Mouse (Mus musculus): Measurements from ENCODE around the gene Adgre5.
A peak's percentile ranks its signal among the peaks of the same experiment; 100 is the strongest.

Adgre5 gene

GRCm38 (mm10) chr8:83748708-83749107, 7.6 kb upstream of the Adgre5 start:
- no peak for DNase-seq

GRCm38 (mm10) chr8:83747661-83748346, 6.7 kb upstream of the Adgre5 start:
- peak in 1 of 2 experiments; percentile 11 for DNase-seq

- DNase-seq: no peak
These were observed 2.9 kb upstream of the Adgre5 start for GRCm38 (mm10) chr8:83744070-83744469.

- no peak for DNase-seq
These were observed 1.8 kb upstream of the Adgre5 start for GRCm38 (mm10) chr8:83742968-83743367.

GRCm38 (mm10) chr8:83741849-83742655, 926 bp upstream of the Adgre5 start:
- no peak for DNase-seq

- DNase-seq: no peak
These were observed 545 bp downstream of the Adgre5 start for GRCm38 (mm10) chr8:83740586-83740975.

- DNase-seq: no peak
These were observed 1.2 kb downstream of the Adgre5 start for GRCm38 (mm10) chr8:83739711-83740468.

- DNase-seq: no peak
These were observed 2.0 kb downstream of the Adgre5 start for GRCm38 (mm10) chr8:83738949-83739710.

- DNase-seq: no peak
These were observed 3.1 kb downstream of the Adgre5 start for GRCm38 (mm10) chr8:83737852-83738562.

- DNase-seq: no peak
These were observed 3.8 kb downstream of the Adgre5 start for GRCm38 (mm10) chr8:83737346-83737745.

- DNase-seq: no peak
These were observed 4.4 kb downstream of the Adgre5 start for GRCm38 (mm10) chr8:83736681-83737080.

- no peak for DNase-seq
These were observed 8.2 kb downstream of the Adgre5 start for GRCm38 (mm10) chr8:83732919-83733318.

- no peak for DNase-seq
These were observed 9.2 kb downstream of the Adgre5 start for GRCm38 (mm10) chr8:83731906-83732305.

GRCm38 (mm10) chr8:83729009-83729807, 11.9 kb downstream of the Adgre5 start:
- peak in 1 of 2 experiments; percentile 11 for DNase-seq

GRCm38 (mm10) chr8:83725521-83726102, 15.5 kb downstream of the Adgre5 start:
- DNase-seq: no peak

GRCm38 (mm10) chr8:83724697-83725482, 16.2 kb downstream of the Adgre5 start:
- peak; percentile 74 to 77 for DNase-seq

- no peak for DNase-seq
These were observed 17.6 kb downstream of the Adgre5 start for GRCm38 (mm10) chr8:83723447-83724083.

- DNase-seq: no peak
These were observed 18.5 kb downstream of the Adgre5 start for GRCm38 (mm10) chr8:83722631-83723030.

- no peak for DNase-seq
These were observed 19.6 kb downstream of the Adgre5 start for GRCm38 (mm10) chr8:83721405-83722025.

Measured in cerebellum, adult 18-20 months (tissue).